Mouse (Mus musculus) C2C12 (cell line): ENCODE results near the gene Fkbp10. TPM values are rescaled to one million over a fixed set of nuclear protein-coding genes. Genes with fewer than 3 reads are reported as not detected.

Experiments
- H3K27me3 ChIP-seq: one replicate; pipeline ENCODE4 v1.6.1; 2011; ENCODE audit not compliant: control insufficient read depth, insufficient read depth, insufficient read length
- H3K36me3 ChIP-seq: one replicate; pipeline ENCODE4 v1.6.1; 2011; ENCODE audit not compliant: control insufficient read depth, insufficient read depth
- H3K4me3 ChIP-seq: one replicate; pipeline ENCODE4 v1.5.1; 2011; ENCODE audit warnings: mild to moderate bottlenecking, control low read depth; ENCODE audit not compliant: poor library complexity, insufficient read depth, severe bottlenecking
- H3K79me2 ChIP-seq: one replicate; pipeline ENCODE4 v1.6.1; 2011; ENCODE audit not compliant: control insufficient read depth, insufficient read depth
- H3K79me3 ChIP-seq: one replicate; pipeline ENCODE4 v1.6.1; 2011; ENCODE audit warnings: low read depth, control low read depth
- H3ac ChIP-seq: one replicate; pipeline ENCODE3; 2011; ENCODE audit warnings: low read depth; ENCODE audit not compliant: control insufficient read depth, insufficient read length
- CEBPB ChIP-seq: IDR thresholded peaks from one replicate; pipeline ENCODE4 v1.6.1; 2011; ENCODE audit warnings: low read depth, mild to moderate bottlenecking, control low read depth, moderate library complexity
- CTCF ChIP-seq: IDR thresholded peaks from one replicate; pipeline ENCODE4 v1.5.1; 2011; ENCODE audit not compliant: control insufficient read depth, insufficient read depth, insufficient read length
- FOSL1 ChIP-seq: IDR thresholded peaks from one replicate; pipeline ENCODE4 v1.8.0; 2011; ENCODE audit warnings: mild to moderate bottlenecking, low read length; ENCODE audit not compliant: poor library complexity, insufficient read depth, severe bottlenecking
- MAX ChIP-seq: IDR thresholded peaks from one replicate; pipeline ENCODE4 v1.6.1; 2011; ENCODE audit warnings: mild to moderate bottlenecking, control low read depth
- MYOD1 ChIP-seq: IDR thresholded peaks from one replicate; pipeline ENCODE4 v1.6.1; 2011; ENCODE audit warnings: low read depth; ENCODE audit not compliant: control insufficient read depth, insufficient read length
- MYOG ChIP-seq: IDR thresholded peaks from one replicate; pipeline ENCODE4 v1.6.1; 2011; ENCODE audit not compliant: control insufficient read depth, insufficient read length; ENCODE audit errors: extremely low read depth
- USF1 ChIP-seq: IDR thresholded peaks from one replicate; pipeline ENCODE4 v1.6.1; 2011; ENCODE audit warnings: low read depth, mild to moderate bottlenecking, control low read depth, moderate library complexity
- microRNA-seq: library from miRNA; unstranded; fragments of <30 nt; microRNA quantifications from one replicate; pipeline ENCODE4, GENCODE M21; 2019; ENCODE audit warnings: borderline microRNAs expressed
- polyA plus RNA-seq: library from polyadenylated mRNA; unstranded; fragments of >200 nt; fragmentation: generic; extraction: Trizol; gene quantifications from one replicate; pipeline ENCODE4 v1.2.1, GENCODE M21; 2012; ENCODE audit warnings: missing spikeins

Fkbp10 gene
- polyA plus RNA-seq, 1 experiment = 250 TPM

DNA sequence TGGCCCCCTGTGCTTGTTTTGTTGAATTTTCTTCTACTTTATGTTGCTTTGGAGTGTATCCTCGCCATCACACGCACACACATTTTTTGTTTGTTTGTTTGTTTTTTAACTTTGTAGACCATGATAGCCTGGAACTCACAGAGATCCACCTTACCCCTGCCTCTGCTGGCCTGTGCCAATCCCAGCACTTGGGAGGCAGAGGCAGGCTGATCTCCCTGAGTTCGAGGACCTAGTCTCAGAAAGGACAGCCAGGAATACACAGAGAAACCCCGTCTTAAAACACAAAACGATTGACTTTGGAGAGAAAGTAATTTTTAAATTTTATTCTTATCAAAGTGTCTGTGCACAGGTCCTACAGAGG is 57.4 kb downstream of the Fkbp10 start:
- no peak overlapping the region for H3ac ChIP-seq
- H3K79me2 ChIP-seq = peaks cover 46% of the 10 kb centered on the region
- H3K27me3 ChIP-seq = no peaks in the 10 kb centered on the region
- H3K36me3 ChIP-seq = peaks cover 22% of the 10 kb centered on the region
- TF ChIP-seq MYOG (no peak), USF1 (no peak), FOSL1 (no peak), CTCF (no peak), CEBPB (no peak), MAX (no peak), MYOD1 (no peak)
- H3K4me3 ChIP-seq = no peak overlapping the region
- H3K79me3 ChIP-seq = peaks cover 45% of the 10 kb centered on the region

Small RNA genes within 50 kb of the gene (microRNA-seq; reads per million reads assigned to microRNA genes)
- not detected for gene Gm27374

Other genes with a start within 250 kb of the Fkbp10 start
- 1.8 TPM for gene Krt9, start 222.5 kb upstream of the Fkbp10 start, polyA plus RNA-seq
- gene Krt14, start 208.1 kb upstream of the Fkbp10 start, polyA plus RNA-seq = 32.4 TPM
- 0.21 TPM for gene Krt16, start 166.8 kb upstream of the Fkbp10 start, polyA plus RNA-seq
- gene Krt17, start 154.7 kb upstream of the Fkbp10 start, polyA plus RNA-seq = 0.04 TPM
- not detected for gene Krt42, start 145.8 kb upstream of the Fkbp10 start, polyA plus RNA-seq
- 1,136 TPM for gene Eif1, start 95.8 kb upstream of the Fkbp10 start, polyA plus RNA-seq
- gene Gast, start 81.3 kb upstream of the Fkbp10 start, polyA plus RNA-seq = not detected
- gene Hap1, start 59.6 kb upstream of the Fkbp10 start, polyA plus RNA-seq = 1.9 TPM
- 127 TPM for gene Jup, start 17.9 kb upstream of the Fkbp10 start, polyA plus RNA-seq
- 185 TPM for gene P3h4, start 861 bp upstream of the Fkbp10 start, polyA plus RNA-seq
- gene Nt5c3b, start 26.1 kb downstream of the Fkbp10 start, polyA plus RNA-seq = 83.4 TPM
- 0.12 TPM for gene Klhl10, start 26.2 kb downstream of the Fkbp10 start, polyA plus RNA-seq
- 4.4 TPM for gene Klhl11, start 57.0 kb downstream of the Fkbp10 start, polyA plus RNA-seq
- gene Acly, start 112.3 kb downstream of the Fkbp10 start, polyA plus RNA-seq = 86.6 TPM
- gene Ttc25, start 129.9 kb downstream of the Fkbp10 start, polyA plus RNA-seq = 0.06 TPM
- 10.2 TPM for gene Cnp, start 159.2 kb downstream of the Fkbp10 start, polyA plus RNA-seq
- 36.1 TPM for gene Nkiras2, start 203.5 kb downstream of the Fkbp10 start, polyA plus RNA-seq
- gene Dnajc7, start 204.5 kb downstream of the Fkbp10 start, polyA plus RNA-seq = 89.7 TPM